Mouse (Mus musculus): ENCODE data around the gene Gm32742. TPM values are rescaled to one million over a fixed set of nuclear protein-coding genes. Genes with fewer than 3 reads are reported as not detected.

Gene Gm32742
- polyA plus RNA-seq, 1 experiment from 2014 or later, result not detected

GRCm38 (mm10) chr9:51161771-51162388 is 3.4 kb downstream of the Gm32742 start:
- whole genome bisulfite sequencing, result 31% methylated on average over 4 of the region's 4 CpGs
- Histone ChIP-seq H3K4me3 (replicated peaks; ENCODE audit: low read depth, low read length) (no peak overlapping the region), H3K27me3 (ENCODE audit: insufficient read depth, low read length) (peaks cover 3% of the 10 kb centered on the region; the same call in 1 of the 2 replicates), H3K36me3 (ENCODE audit: insufficient read depth, low read length) (no peaks in the 10 kb centered on the region), H3K4me1 (replicated peaks; ENCODE audit: insufficient read depth, low read length) (no peaks in the 10 kb centered on the region), H3K27ac (no peak overlapping the region), H3K9me3 (replicated peaks; ENCODE audit: low read length) (no peaks in the 10 kb centered on the region), H3K4me2 (ENCODE audit: low read length) (no peak overlapping the region), H3K9ac (ENCODE audit: low read depth, low read length) (no peak overlapping the region)
- TF ChIP-seq CTCF (IDR thresholded peaks at IDR 0.05; ENCODE audit: low read depth), result peak; percentile 97
- DNase-seq (ENCODE audit: low spot score), result peak; percentile 90
- ATAC-seq (replicated peaks; ENCODE audit: low FRiP score, low read depth), result peak; percentile 65

GRCm38 (mm10) chr9:51152079-51152752 is 13.1 kb downstream of the Gm32742 start:
- H3K27me3 ChIP-seq (ENCODE audit: insufficient read depth, low read length), result no peaks in the 10 kb centered on the region
- no peaks in the 10 kb centered on the region for H3K36me3 ChIP-seq (ENCODE audit: insufficient read depth, low read length)
- H3K4me1 ChIP-seq (replicated peaks; ENCODE audit: insufficient read depth, low read length), result no peaks in the 10 kb centered on the region
- DNase-seq (ENCODE audit: low spot score), result peak; percentile 93
- no peak overlapping the region for H3K27ac ChIP-seq
- peak; percentile 71 for ATAC-seq (replicated peaks; ENCODE audit: low FRiP score, low read depth)
- 15% methylated on average over 12 of the region's 13 CpGs for WGBS
- peak overlapping the region; percentile 37 for H3K4me2 ChIP-seq (ENCODE audit: low read length)
- H3K4me3 ChIP-seq (replicated peaks; ENCODE audit: low read depth, low read length), result no peak overlapping the region
- no peaks in the 10 kb centered on the region for H3K9me3 ChIP-seq (replicated peaks; ENCODE audit: low read length)
- peak; percentile 89 for TF ChIP-seq CTCF (IDR thresholded peaks at IDR 0.05; ENCODE audit: low read depth)
- H3K9ac ChIP-seq (ENCODE audit: low read depth, low read length), result no peak overlapping the region

GRCm38 (mm10) chr9:51147294-51147693 is 18.0 kb downstream of the Gm32742 start:
- 81% methylated on average over 5 of the region's 5 CpGs for WGBS
- no peaks in the 10 kb centered on the region for H3K36me3 ChIP-seq (ENCODE audit: insufficient read depth, low read length)
- DNase-seq (ENCODE audit: low spot score) (no peak), ATAC-seq (replicated peaks; ENCODE audit: low FRiP score, low read depth) (no peak)
- no peak overlapping the region for H3K4me3 ChIP-seq (replicated peaks; ENCODE audit: low read depth, low read length)
- TF ChIP-seq CTCF (IDR thresholded peaks at IDR 0.05; ENCODE audit: low read depth), result no peak
- H3K9me3 ChIP-seq (replicated peaks; ENCODE audit: low read length), result no peaks in the 10 kb centered on the region
- no peak overlapping the region for H3K27ac ChIP-seq
- no peak overlapping the region for H3K4me2 ChIP-seq (ENCODE audit: low read length)
- no peaks in the 10 kb centered on the region for H3K27me3 ChIP-seq (ENCODE audit: insufficient read depth, low read length)
- H3K9ac ChIP-seq (ENCODE audit: low read depth, low read length), result no peak overlapping the region
- no peaks in the 10 kb centered on the region for H3K4me1 ChIP-seq (replicated peaks; ENCODE audit: insufficient read depth, low read length)

GRCm38 (mm10) chr9:51146496-51146895 is 18.8 kb downstream of the Gm32742 start:
- WGBS, result 44% methylated on average over 4 of the region's 4 CpGs
- ATAC-seq (replicated peaks; ENCODE audit: low FRiP score, low read depth), result no peak
- H3K27ac ChIP-seq, result no peak overlapping the region
- no peaks in the 10 kb centered on the region for H3K4me1 ChIP-seq (replicated peaks; ENCODE audit: insufficient read depth, low read length)
- no peak overlapping the region for H3K4me3 ChIP-seq (replicated peaks; ENCODE audit: low read depth, low read length)
- peak; percentile 67 for DNase-seq (ENCODE audit: low spot score)
- H3K9ac ChIP-seq (ENCODE audit: low read depth, low read length), result no peak overlapping the region
- no peaks in the 10 kb centered on the region for H3K27me3 ChIP-seq (ENCODE audit: insufficient read depth, low read length)
- TF ChIP-seq CTCF (IDR thresholded peaks at IDR 0.05; ENCODE audit: low read depth), result no peak
- no peaks in the 10 kb centered on the region for H3K9me3 ChIP-seq (replicated peaks; ENCODE audit: low read length)
- H3K36me3 ChIP-seq (ENCODE audit: insufficient read depth, low read length), result no peaks in the 10 kb centered on the region
- no peak overlapping the region for H3K4me2 ChIP-seq (ENCODE audit: low read length)

- H3K27me3 ChIP-seq (ENCODE audit: insufficient read depth, low read length), result no peaks in the 10 kb centered on the region
- peak; percentile 20; the same call in 1 of the 2 replicates for TF ChIP-seq CTCF (IDR thresholded peaks at IDR 0.05; ENCODE audit: low read depth)
- WGBS, result 81% methylated on average over 6 of the region's 6 CpGs
- no peaks in the 10 kb centered on the region for H3K4me1 ChIP-seq (replicated peaks; ENCODE audit: insufficient read depth, low read length)
- H3K9ac ChIP-seq (ENCODE audit: low read depth, low read length), result no peak overlapping the region
- H3K4me3 ChIP-seq (replicated peaks; ENCODE audit: low read depth, low read length), result no peak overlapping the region
- no peak overlapping the region for H3K4me2 ChIP-seq (ENCODE audit: low read length)
- H3K36me3 ChIP-seq (ENCODE audit: insufficient read depth, low read length), result no peaks in the 10 kb centered on the region
- no peak for DNase-seq (ENCODE audit: low spot score)
- no peaks in the 10 kb centered on the region for H3K9me3 ChIP-seq (replicated peaks; ENCODE audit: low read length)
- no peak for ATAC-seq (replicated peaks; ENCODE audit: low FRiP score, low read depth)
- no peak overlapping the region for H3K27ac ChIP-seq
These were observed 21.1 kb downstream of the Gm32742 start for GRCm38 (mm10) chr9:51144218-51144617.

- H3K9me3 ChIP-seq (replicated peaks; ENCODE audit: low read length), result no peaks in the 10 kb centered on the region
- no peak overlapping the region for H3K4me2 ChIP-seq (ENCODE audit: low read length)
- DNase-seq (ENCODE audit: low spot score), result no peak
- H3K27ac ChIP-seq, result no peak overlapping the region
- H3K36me3 ChIP-seq (ENCODE audit: insufficient read depth, low read length), result no peaks in the 10 kb centered on the region
- no peak overlapping the region for H3K4me3 ChIP-seq (replicated peaks; ENCODE audit: low read depth, low read length)
- H3K27me3 ChIP-seq (ENCODE audit: insufficient read depth, low read length), result no peaks in the 10 kb centered on the region
- H3K9ac ChIP-seq (ENCODE audit: low read depth, low read length), result no peak overlapping the region
- TF ChIP-seq CTCF (IDR thresholded peaks at IDR 0.05; ENCODE audit: low read depth), result no peak
- WGBS, result 89% methylated on average over 1 of the region's 1 CpGs
- ATAC-seq (replicated peaks; ENCODE audit: low FRiP score, low read depth), result no peak
- no peaks in the 10 kb centered on the region for H3K4me1 ChIP-seq (replicated peaks; ENCODE audit: insufficient read depth, low read length)
These were observed 21.9 kb downstream of the Gm32742 start for GRCm38 (mm10) chr9:51143437-51143836.

Data from kidney, postnatal 0 days (tissue).